Mouse (Mus musculus): ENCODE measurements around the gene Ms4a6b.

DNA sequence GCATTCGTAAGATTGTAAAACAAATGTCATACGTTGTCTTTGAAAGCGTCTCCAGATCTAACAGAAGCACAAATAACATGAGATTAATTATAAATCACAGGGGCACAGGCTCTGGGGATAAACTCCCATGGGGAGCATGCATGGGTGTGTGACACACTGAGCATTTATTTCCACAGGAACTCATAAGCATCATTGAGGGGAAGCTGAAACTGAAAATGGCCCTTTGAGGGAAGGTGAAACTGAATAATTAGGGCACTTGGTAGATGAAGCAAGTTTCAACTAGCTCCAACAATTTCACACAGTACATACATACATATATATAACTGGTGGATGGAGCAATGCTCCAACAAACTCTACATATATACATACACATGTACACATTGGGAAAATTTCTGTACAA lies 21.8 kb upstream of the Ms4a6b start:
- TF ChIP-seq POLR2A (IDR thresholded peaks at IDR 0.05; ENCODE audit: low read depth, low read length): no peak
- no peak for TF ChIP-seq CTCF (conservative IDR thresholded peaks at IDR 0.05; ENCODE audit: insufficient read depth, insufficient read length, low read depth, low read length)

All from kidney, adult 2 months (tissue).